In genomic region chr5:102777852-102778251, GRCm38 (mm10) we compare ENCODE assay signal across 9 mouse cellular contexts.
A peak's percentile ranks its signal among the peaks of the same experiment; 100 is the strongest.
DNase-seq lines count a peak whose midpoint lies in the region; ATAC-seq and TF ChIP-seq lines count a peak whose summit lies in the region.
"Had no signal": no experiment of that assay in that cellular context is flagged by ENCODE, and none has a peak within 500 bp of the region (broad histone marks: within the 10 kb centered on the region; RNA-seq: fewer than 3 reads in every experiment).

No protein-coding gene starts in this region.

- 0 out of 2 replicates have a peak overlapping the region, but pooled peaks have one; percentile 44 for H3K27ac ChIP-seq in kidney, postnatal 0 days
- no peak overlapping the region for H3K27ac ChIP-seq in cerebellum, adult 2 months (ENCODE audit: insufficient read depth, low read length)

- no peak for TF ChIP-seq POLR2A in cerebellum, adult 2 months (IDR thresholded peaks at IDR 0.05; ENCODE audit: borderline replicate concordance, insufficient read depth, low read length)

- 53% methylated on average over 9 of the region's 9 CpGs for WGBS in kidney, postnatal 0 days
- 87% methylated on average over 9 of the region's 9 CpGs for WGBS in cerebellum, adult 2 months

- H3K4me3 ChIP-seq in kidney, postnatal 0 days (replicated peaks; ENCODE audit: low read depth, low read length), result no peak overlapping the region
- H3K4me3 ChIP-seq in cerebellum, adult 2 months (replicated peaks; ENCODE audit: insufficient read depth, low read depth, low read length), result no peak overlapping the region
- H3K4me3 ChIP-seq: erythroblast, embryonic 14.5 days had no signal

- H3K4me1 ChIP-seq in kidney, postnatal 0 days (replicated peaks; ENCODE audit: insufficient read depth, low read length), result peaks cover 19% of the 10 kb centered on the region
- no peaks in the 10 kb centered on the region for H3K4me1 ChIP-seq in cerebellum, adult 2 months (ENCODE audit: control insufficient read depth, insufficient read depth, low read length)

- no peak for TF ChIP-seq CTCF in kidney, postnatal 0 days (IDR thresholded peaks at IDR 0.05; ENCODE audit: low read depth)
- TF ChIP-seq CTCF in cerebellum, adult 2 months (IDR thresholded peaks at IDR 0.05; ENCODE audit: borderline replicate concordance, insufficient read depth, low read depth, low read length), result no peak

- H3K4me2 ChIP-seq in kidney, postnatal 0 days (ENCODE audit: low read length), result no peak overlapping the region

- no peak for ATAC-seq in kidney, postnatal 0 days (replicated peaks; ENCODE audit: low FRiP score, low read depth)

- H3K9me3 ChIP-seq in kidney, postnatal 0 days (replicated peaks; ENCODE audit: low read length), result no peaks in the 10 kb centered on the region

- no peak overlapping the region for H3K9ac ChIP-seq in kidney, postnatal 0 days (ENCODE audit: low read depth, low read length)

- no peak for DNase-seq in kidney, postnatal 0 days (ENCODE audit: low spot score)
- DNase-seq in kidney, adult 8-10 months, result no peak
- peak; percentile 11 for DNase-seq in thymus, postnatal 25 days
- DNase-seq in thymus, adult 18-20 months, result no peak
- peak; percentile 24 to 32 for DNase-seq in heart, postnatal 10 days
- DNase-seq in testis, postnatal 10 days (ENCODE audit: low spot score), result no peak
- no peak for DNase-seq in adrenal gland, adult 8-10 months
- no peak for DNase-seq in cerebellum, adult 2 months

- intact Hi-C loops in heart, postnatal 10 days (cut with DNase I), result no loop called here

- H3K36me3 ChIP-seq in kidney, postnatal 0 days (ENCODE audit: insufficient read depth, low read length), result no peaks in the 10 kb centered on the region

- H3K27me3 ChIP-seq in kidney, postnatal 0 days (ENCODE audit: insufficient read depth, low read length), result no peaks in the 10 kb centered on the region
- H3K27me3 ChIP-seq in cerebellum, adult 2 months (ENCODE audit: control insufficient read depth, insufficient read depth, low read length), result no peaks in the 10 kb centered on the region; the same call in 1 of the 2 replicates

Comparison
In these comparisons a context has a peak if more than half of its experiments do, and no peak if none do; other contexts are left out.
1. DNase-seq: peak in thymus, postnatal 25 days (single experiment) and heart, postnatal 10 days (2 of 2); none in kidney, postnatal 0 days (single experiment), kidney, adult 8-10 months (0 of 2), thymus, adult 18-20 months (0 of 2), testis, postnatal 10 days (single experiment), adrenal gland, adult 8-10 months (single experiment) and cerebellum, adult 2 months (0 of 2).